Mouse (Mus musculus) forebrain, postnatal 0 days (tissue): Measurements from ENCODE around the gene Spns2. TPM values are rescaled to one million over a fixed set of nuclear protein-coding genes. Genes with fewer than 3 reads are reported as not detected.

Source experiments
- ATAC-seq: fragments of 200-750 bp; cut with Nextera tagmentation; 2 replicates; pipeline ENCODE4 v1.8.0; 2017; ENCODE audit warnings: mild to moderate bottlenecking, moderate library complexity
- DNase-seq: peaks from one replicate; pipeline ENCODE4 v3.0.0-alpha.2; 2015
- H3K27ac ChIP-seq: fragments of 300-500 bp; sonication (generic); 2 replicates; pipeline ENCODE4 v1.5.1; 2014; ENCODE audit warnings: low read depth, mild to moderate bottlenecking, antibody characterized with exemption, low read length, moderate library complexity, mixed read lengths
- H3K27me3 ChIP-seq: fragments of 300-500 bp; sonication (generic); 2 replicates; pipeline ENCODE4 v1.6.1; 2014; ENCODE audit warnings: mild to moderate bottlenecking, low read length, mixed read lengths; ENCODE audit not compliant: insufficient read depth
- H3K36me3 ChIP-seq: fragments of 300-500 bp; sonication (generic); 2 replicates; pipeline ENCODE4 v1.6.1; 2014; ENCODE audit warnings: mild to moderate bottlenecking, moderate library complexity; ENCODE audit not compliant: insufficient read depth
- H3K4me1 ChIP-seq: fragments of 300-500 bp; sonication (generic); 2 replicates; pipeline ENCODE4 v1.6.1; 2014; ENCODE audit warnings: antibody characterized with exemption; ENCODE audit not compliant: insufficient read depth
- H3K4me2 ChIP-seq: fragments of 300-500 bp; sonication (generic); 2 replicates; pipeline ENCODE4 v1.6.1; 2014; ENCODE audit warnings: low read depth, mild to moderate bottlenecking, moderate library complexity
- H3K4me3 ChIP-seq: fragments of 300-500 bp; sonication (generic); 2 replicates; pipeline ENCODE4 v1.5.1; 2014; ENCODE audit warnings: low read depth, low read length, mixed read lengths
- H3K9ac ChIP-seq: fragments of 300-500 bp; sonication (generic); 2 replicates; pipeline ENCODE4 v1.6.1; 2014; ENCODE audit warnings: mild to moderate bottlenecking
- H3K9me3 ChIP-seq: fragments of 300-500 bp; sonication (generic); 2 replicates; pipeline ENCODE4 v1.6.1; 2016; ENCODE audit warnings: low read length
- CTCF ChIP-seq: sonication (generic); IDR thresholded peaks from 2 replicates; pipeline ENCODE4 v1.5.1; 2016; ENCODE audit warnings: antibody characterized with exemption, control low read depth, low read depth
- WGBS: fragments of 180-500 bp; shearing (Covaris S2); extraction: QIAGEN DNeasy Blood & Tissue Kit; methylation state at CpG from one replicate; pipeline ENCODE4 v1.1.7; 2014; 5-methylcytosine and 5-hydroxymethylcytosine counted together
- polyA plus RNA-seq: library from polyadenylated mRNA; unstranded; fragments of >200 nt; fragmentation: Nextera tagmentation; extraction: Ambion mirVana; gene quantifications from 2 replicates; pipeline ENCODE4 v1.2.1, GENCODE M21; 2015
- total RNA-seq: library from RNA; depleted of rRNA; stranded (reverse); fragments of >200 nt; gene quantifications from 2 replicates; pipeline ENCODE4 v1.2.3, GENCODE M21; 2014

The Spns2 gene
- total and polyA plus RNA-seq, 2 experiments from 2014 or later: 6.5 to 38.8 TPM

DNA sequence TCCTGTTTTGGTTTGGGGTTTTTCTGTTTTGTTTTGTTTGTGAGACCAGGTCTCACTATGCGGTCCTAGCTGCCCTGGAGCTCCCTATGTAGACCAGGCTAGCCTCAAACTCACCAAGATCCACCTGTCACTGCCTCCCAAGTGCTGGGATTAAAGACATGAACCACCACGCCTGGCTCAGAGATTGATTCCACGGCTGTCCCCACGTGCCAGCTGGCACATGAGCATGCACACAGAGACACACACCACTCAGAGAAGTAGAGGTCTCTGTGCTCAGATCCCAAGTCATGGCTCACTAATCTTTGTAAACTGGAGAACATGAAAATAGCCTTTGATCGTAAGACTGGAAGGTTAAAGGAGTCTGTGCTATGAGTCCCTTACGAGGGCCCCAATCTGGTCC, 70.7 kb downstream of the Spns2 start:
- no peaks in the 10 kb centered on the region for H3K4me1 ChIP-seq
- H3K4me2 ChIP-seq: no peak overlapping the region
- TF ChIP-seq CTCF: no peak
- H3K9me3 ChIP-seq: no peaks in the 10 kb centered on the region
- H3K27ac ChIP-seq: no peak overlapping the region
- WGBS: 86% methylated on average over 6 of the region's 6 CpGs
- no peaks in the 10 kb centered on the region for H3K36me3 ChIP-seq
- no peak overlapping the region for H3K4me3 ChIP-seq
- H3K27me3 ChIP-seq: no peaks in the 10 kb centered on the region
- ATAC-seq: no peak
- no peak overlapping the region for H3K9ac ChIP-seq
- DNase-seq: no peak

- 40% methylated on average over 8 of the region's 8 CpGs for WGBS
- TF ChIP-seq CTCF: no peak
- no peaks in the 10 kb centered on the region for H3K27me3 ChIP-seq
- H3K9me3 ChIP-seq: no peaks in the 10 kb centered on the region
- no peaks in the 10 kb centered on the region for H3K36me3 ChIP-seq
- DNase-seq: no peak
- no peak overlapping the region for H3K4me3 ChIP-seq
- no peak for ATAC-seq
- H3K4me1 ChIP-seq: no peaks in the 10 kb centered on the region
- no peak overlapping the region for H3K4me2 ChIP-seq
- H3K27ac ChIP-seq: no peak overlapping the region
- H3K9ac ChIP-seq: no peak overlapping the region
These were observed 71.5 kb downstream of the Spns2 start for GRCm38 (mm10) chr11:72418227-72418626.

- 9% methylated on average over 4 of the region's 4 CpGs for WGBS
- ATAC-seq: no peak
These were observed 72.3 kb downstream of the Spns2 start for GRCm38 (mm10) chr11:72417376-72417775.

GRCm38 (mm10) chr11:72416666-72417065, 73.0 kb downstream of the Spns2 start:
- Histone ChIP-seq H3K36me3 (no peaks in the 10 kb centered on the region), H3K27ac (no peak overlapping the region), H3K4me3 (no peak overlapping the region), H3K4me2 (no peak overlapping the region), H3K27me3 (no peaks in the 10 kb centered on the region), H3K9me3 (no peaks in the 10 kb centered on the region), H3K9ac (no peak overlapping the region), H3K4me1 (no peaks in the 10 kb centered on the region)
- no peak for TF ChIP-seq CTCF
- DNase-seq (no peak), ATAC-seq (no peak)
- 94% methylated on average over 5 of the region's 5 CpGs for WGBS

More at GRCm38 (mm10) chr11:72417376-72417775, 72.3 kb downstream of the Spns2 start:
- Histone ChIP-seq H3K36me3 (no peaks in the 10 kb centered on the region), H3K4me1 (no peaks in the 10 kb centered on the region), H3K27ac (no peak overlapping the region), H3K27me3 (no peaks in the 10 kb centered on the region), H3K4me3 (no peak overlapping the region), H3K9ac (no peak overlapping the region), H3K9me3 (no peaks in the 10 kb centered on the region), H3K4me2 (no peak overlapping the region)
- DNase-seq: no peak
- TF ChIP-seq CTCF: no peak

DNA sequence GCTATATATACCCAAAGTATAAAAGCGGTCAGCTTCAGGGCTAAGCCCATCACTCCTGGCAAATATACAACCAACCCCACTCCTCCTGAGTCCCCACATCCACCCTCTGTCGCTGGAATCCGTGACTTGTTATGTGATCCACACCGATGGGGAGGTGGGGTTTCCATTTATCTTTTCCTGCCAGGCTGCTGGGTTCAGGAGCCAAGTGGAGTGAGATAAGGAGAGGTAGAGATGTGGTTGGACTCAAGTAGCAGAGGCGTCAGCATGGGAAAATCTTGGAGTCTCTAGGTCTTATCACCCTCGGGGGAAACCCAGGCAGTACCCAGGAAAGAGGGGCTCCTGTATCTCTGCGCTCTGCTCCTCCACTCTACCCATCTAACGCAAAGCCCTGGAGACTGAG, 74.5 kb downstream of the Spns2 start:
- Histone ChIP-seq H3K9me3 (no peaks in the 10 kb centered on the region), H3K4me1 (no peaks in the 10 kb centered on the region), H3K4me3 (no peak overlapping the region), H3K27me3 (no peaks in the 10 kb centered on the region), H3K36me3 (no peaks in the 10 kb centered on the region), H3K4me2 (no peak overlapping the region), H3K9ac (no peak overlapping the region), H3K27ac (no peak overlapping the region)
- no peak for TF ChIP-seq CTCF
- DNase-seq: no peak
- 89% methylated on average over 8 of the region's 8 CpGs for WGBS
- ATAC-seq: no peak

DNA sequence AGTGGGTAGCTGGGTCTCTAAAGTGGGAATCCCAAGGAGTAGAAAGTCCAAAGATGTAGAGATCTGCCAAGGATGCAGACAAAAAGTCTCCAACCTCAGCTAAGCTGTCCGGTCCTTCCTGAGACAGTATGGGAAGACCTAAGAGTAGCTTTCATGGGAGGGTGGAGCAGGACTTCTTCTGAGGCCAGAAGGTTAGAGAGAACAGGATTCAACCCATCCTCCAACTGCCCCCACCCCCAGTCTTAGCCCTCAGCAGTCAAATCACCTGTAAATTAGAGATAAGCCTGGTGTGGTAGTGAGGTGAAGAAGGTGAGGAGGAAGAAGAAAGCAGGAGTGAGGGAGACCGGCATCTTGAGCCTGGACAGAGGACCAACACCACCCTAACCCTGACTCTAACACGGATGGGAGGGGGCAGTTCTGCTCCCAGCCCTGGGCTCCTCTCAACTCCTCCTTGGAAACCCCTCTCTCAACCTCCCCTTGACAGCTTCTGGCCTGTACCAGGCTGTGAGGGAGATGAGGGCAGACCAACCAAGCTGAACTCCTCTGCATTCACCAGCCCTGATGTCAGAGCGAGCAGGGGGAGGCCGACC, 76.0 kb downstream of the Spns2 start:
- no peak for ATAC-seq

DNA sequence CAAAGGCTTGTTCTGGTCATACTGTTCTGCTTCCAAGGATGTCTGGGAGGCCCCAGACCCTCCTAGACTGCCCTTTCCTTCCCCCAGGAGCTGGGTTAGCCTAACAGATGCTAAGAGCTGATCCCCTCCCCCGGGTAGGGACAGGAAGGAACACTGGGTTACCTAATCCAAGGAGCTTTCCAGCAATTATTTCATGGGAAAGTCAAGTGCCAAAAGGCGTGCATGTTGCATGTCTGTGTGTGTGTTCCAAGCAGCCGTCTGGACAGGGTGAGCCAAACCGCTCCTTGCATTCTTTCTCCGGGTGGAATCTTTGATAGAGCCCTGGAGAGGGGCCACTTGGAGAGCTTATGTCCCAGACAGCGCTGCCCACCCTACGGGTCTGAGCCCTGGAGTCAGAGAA, 76.7 kb downstream of the Spns2 start:
- no peak overlapping the region for H3K4me3 ChIP-seq
- 74% methylated on average over 7 of the region's 7 CpGs for WGBS
- no peak for DNase-seq

More for the DNA sequence above, 76.0 kb downstream of the Spns2 start:
- H3K36me3 ChIP-seq: no peaks in the 10 kb centered on the region
- 64% methylated on average over 5 of the region's 5 CpGs for WGBS
- no peaks in the 10 kb centered on the region for H3K4me1 ChIP-seq
- DNase-seq: no peak
- TF ChIP-seq CTCF: no peak
- H3K27me3 ChIP-seq: no peaks in the 10 kb centered on the region
- no peaks in the 10 kb centered on the region for H3K9me3 ChIP-seq
- no peak overlapping the region for H3K4me3 ChIP-seq
- no peak overlapping the region for H3K27ac ChIP-seq
- no peak overlapping the region for H3K9ac ChIP-seq
- H3K4me2 ChIP-seq: no peak overlapping the region

DNA sequence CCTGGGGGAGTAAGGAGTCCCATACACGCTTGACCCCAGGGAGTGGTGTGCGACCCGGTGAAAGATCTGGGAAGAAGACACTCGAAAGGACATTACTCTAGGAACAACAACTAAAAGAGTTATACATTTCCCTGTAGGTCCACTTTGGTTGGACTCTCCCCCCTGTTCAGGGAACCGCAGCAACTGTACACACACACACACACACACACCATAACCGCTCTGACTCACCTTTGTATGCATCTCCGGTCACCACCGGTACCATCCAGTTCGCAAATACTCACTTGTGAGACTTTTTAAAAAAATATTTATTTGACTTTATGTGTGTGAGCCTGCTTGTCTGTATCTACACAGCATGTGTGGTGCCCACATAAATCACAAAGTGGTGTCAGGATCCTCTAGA, 77.8 kb downstream of the Spns2 start:
- Histone ChIP-seq H3K9ac (peak overlapping the region; percentile 49), H3K4me1 (no peaks in the 10 kb centered on the region), H3K27me3 (no peaks in the 10 kb centered on the region), H3K4me2 (peak overlapping the region; percentile 85), H3K27ac (no peak overlapping the region), H3K36me3 (no peaks in the 10 kb centered on the region), H3K9me3 (no peaks in the 10 kb centered on the region), H3K4me3 (peak overlapping the region; percentile 45)
- ATAC-seq: no peak
- WGBS: 33% methylated on average over 9 of the region's 9 CpGs
- no peak for DNase-seq
- no peak for TF ChIP-seq CTCF

More for the DNA sequence above, 76.7 kb downstream of the Spns2 start:
- no peaks in the 10 kb centered on the region for H3K36me3 ChIP-seq
- no peak for ATAC-seq
- H3K27me3 ChIP-seq: no peaks in the 10 kb centered on the region
- no peak overlapping the region for H3K9ac ChIP-seq
- no peaks in the 10 kb centered on the region for H3K9me3 ChIP-seq
- H3K4me2 ChIP-seq: no peak overlapping the region
- no peaks in the 10 kb centered on the region for H3K4me1 ChIP-seq
- TF ChIP-seq CTCF: no peak
- H3K27ac ChIP-seq: no peak overlapping the region
